Mouse (Mus musculus) bone marrow, adult 2 months (tissue): ENCODE results near the gene Foxn3. TPM values are rescaled to one million over a fixed set of nuclear protein-coding genes. Genes with fewer than 3 reads are reported as not detected.

Source experiments
- H3K27ac ChIP-seq: fragments of 200-500 bp; 2 replicates; pipeline ENCODE4 v1.5.1; 2012; ENCODE audit warnings: low read depth, mild to moderate bottlenecking, control low read depth, inconsistent platforms, low read length; ENCODE audit not compliant: control insufficient read depth, poor library complexity, insufficient read depth
- H3K4me1 ChIP-seq: fragments of 200-500 bp; 2 replicates; pipeline ENCODE4 v1.6.1; 2011; ENCODE audit warnings: low read length; ENCODE audit not compliant: control insufficient read depth, insufficient read depth
- H3K4me3 ChIP-seq: fragments of 200-500 bp; replicated peaks from 2 replicates; pipeline ENCODE3; 2011; ENCODE audit warnings: mild to moderate bottlenecking, low read depth, low read length, control low read depth; ENCODE audit not compliant: control insufficient read depth
- CTCF ChIP-seq: fragments of 200-500 bp; IDR thresholded peaks from 2 replicates; pipeline ENCODE4 v1.5.1; 2011; ENCODE audit warnings: low read length, control low read depth; ENCODE audit not compliant: control insufficient read depth, insufficient read depth
- POLR2A ChIP-seq: fragments of 200-500 bp; IDR thresholded peaks from 2 replicates; pipeline ENCODE4 v1.6.1; 2011; ENCODE audit warnings: low read depth, mild to moderate bottlenecking, control low read depth, low read length, borderline replicate concordance; ENCODE audit not compliant: control insufficient read depth
- WGBS: fragments of 180-500 bp; shearing (Covaris S2); methylation state at CpG from one replicate; pipeline ENCODE4 v1.1.7; 2018; 5-methylcytosine and 5-hydroxymethylcytosine counted together
- polyA plus RNA-seq: library from polyadenylated mRNA; stranded (reverse); fragments of >200 nt; gene quantifications from 2 replicates; pipeline ENCODE4 v1.2.4, GENCODE M21; 2011; ENCODE audit warnings: low replicate concordance; ENCODE audit not compliant: missing spikeins, insufficient read depth, insufficient read length

Gene Foxn3
- polyA plus RNA-seq, 1 experiment, result 23.7 TPM

- 86% methylated on average over 12 of the region's 12 CpGs for WGBS
- TF ChIP-seq CTCF, result no peak
- TF ChIP-seq POLR2A, result no peak
These were observed 264.4 kb downstream of the Foxn3 start for GRCm38 (mm10) chr12:99298851-99299600.

GRCm38 (mm10) chr12:99298242-99298641 is 265.1 kb downstream of the Foxn3 start:
- H3K27ac ChIP-seq, result no peak overlapping the region
- no peak for TF ChIP-seq POLR2A
- WGBS, result 60% methylated on average over 6 of the region's 6 CpGs
- H3K4me1 ChIP-seq, result no peaks in the 10 kb centered on the region; the same call in 1 of the 2 replicates
- H3K4me3 ChIP-seq, result no peak overlapping the region

More at GRCm38 (mm10) chr12:99298851-99299600, 264.4 kb downstream of the Foxn3 start:
- Histone ChIP-seq H3K4me3 (no peak overlapping the region), H3K27ac (no peak overlapping the region), H3K4me1 (no peaks in the 10 kb centered on the region; the same call in 1 of the 2 replicates)

GRCm38 (mm10) chr12:99297792-99298191 is 265.6 kb downstream of the Foxn3 start:
- TF ChIP-seq POLR2A, result no peak
- TF ChIP-seq CTCF, result no peak
- 17% methylated on average over 2 of the region's 2 CpGs for WGBS
- no peak overlapping the region for H3K4me3 ChIP-seq

GRCm38 (mm10) chr12:99293532-99293931 is 269.9 kb downstream of the Foxn3 start:
- TF ChIP-seq POLR2A (no peak), CTCF (no peak)
- H3K4me3 ChIP-seq, result no peak overlapping the region
- WGBS, result 68% methylated on average over 7 of the region's 7 CpGs
- H3K4me1 ChIP-seq, result peaks cover 1% of the 10 kb centered on the region; the same call in 1 of the 2 replicates
- H3K27ac ChIP-seq, result no peak overlapping the region

More at GRCm38 (mm10) chr12:99297792-99298191, 265.6 kb downstream of the Foxn3 start:
- no peak overlapping the region for H3K27ac ChIP-seq
- H3K4me1 ChIP-seq, result no peaks in the 10 kb centered on the region; the same call in 1 of the 2 replicates

GRCm38 (mm10) chr12:99292152-99292551 is 271.2 kb downstream of the Foxn3 start:
- WGBS, result 87% methylated on average over 6 of the region's 6 CpGs
- TF ChIP-seq CTCF, result no peak
- TF ChIP-seq POLR2A, result no peak
- Histone ChIP-seq H3K4me3 (no peak overlapping the region), H3K27ac (no peak overlapping the region), H3K4me1 (peaks cover 1% of the 10 kb centered on the region; the same call in 1 of the 2 replicates)

GRCm38 (mm10) chr12:99287081-99287480 is 276.3 kb downstream of the Foxn3 start:
- 83% methylated on average over 5 of the region's 5 CpGs for WGBS
- no peak overlapping the region for H3K4me3 ChIP-seq
- TF ChIP-seq POLR2A (no peak), CTCF (no peak)
- H3K27ac ChIP-seq, result no peak overlapping the region
- peaks cover 2% of the 10 kb centered on the region; the same call in 1 of the 2 replicates for H3K4me1 ChIP-seq

- TF ChIP-seq CTCF, result no peak
- WGBS, result 93% methylated on average over 6 of the region's 6 CpGs
- Histone ChIP-seq H3K4me3 (no peak overlapping the region), H3K4me1 (peaks cover 2% of the 10 kb centered on the region; the same call in 1 of the 2 replicates), H3K27ac (no peak overlapping the region)
These were observed 276.7 kb downstream of the Foxn3 start for GRCm38 (mm10) chr12:99286662-99287061.

GRCm38 (mm10) chr12:99285656-99286055 is 277.7 kb downstream of the Foxn3 start:
- Histone ChIP-seq H3K4me1 (peaks cover 1% of the 10 kb centered on the region; the same call in 1 of the 2 replicates), H3K4me3 (no peak overlapping the region), H3K27ac (no peak overlapping the region)
- TF ChIP-seq CTCF, result no peak
- TF ChIP-seq POLR2A, result no peak
- WGBS, result 67% methylated on average over 8 of the region's 8 CpGs
